Mouse (Mus musculus): Measurements from ENCODE around the gene Nr4a1.

Gene Nr4a1

DNA sequence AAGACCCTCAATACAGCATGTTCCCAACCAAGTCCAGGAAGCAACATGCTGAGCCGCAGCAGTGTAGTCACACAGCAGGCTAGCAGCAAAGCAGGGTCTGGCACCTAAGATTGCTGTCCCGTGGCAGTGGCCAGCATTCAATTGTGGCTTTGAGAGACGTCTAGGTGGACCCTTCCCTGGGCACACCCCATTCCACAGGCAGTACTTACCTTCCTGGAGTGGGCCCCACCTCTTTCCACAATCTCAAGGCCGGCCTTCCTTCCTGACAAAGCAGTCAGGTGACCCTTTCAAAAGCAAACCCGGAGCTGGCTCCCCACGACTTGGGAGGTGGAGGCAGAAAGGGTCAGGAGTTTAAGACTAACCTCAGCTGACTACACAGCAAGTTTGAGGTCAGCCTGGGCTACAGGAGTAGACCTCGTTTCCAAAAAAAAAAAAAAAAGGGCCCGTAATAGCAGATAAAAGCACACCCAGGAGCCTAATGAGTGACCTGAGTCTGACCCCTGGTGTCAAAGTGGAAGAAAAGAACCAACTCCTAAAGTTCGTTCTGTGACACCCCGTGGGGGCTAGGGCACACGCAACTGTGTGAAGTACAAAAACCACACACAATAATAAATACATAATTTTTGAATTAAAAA lies 20.3 kb upstream of the Nr4a1 start:
- ATAC-seq (ENCODE audit: low TSS enrichment): no peak

DNA sequence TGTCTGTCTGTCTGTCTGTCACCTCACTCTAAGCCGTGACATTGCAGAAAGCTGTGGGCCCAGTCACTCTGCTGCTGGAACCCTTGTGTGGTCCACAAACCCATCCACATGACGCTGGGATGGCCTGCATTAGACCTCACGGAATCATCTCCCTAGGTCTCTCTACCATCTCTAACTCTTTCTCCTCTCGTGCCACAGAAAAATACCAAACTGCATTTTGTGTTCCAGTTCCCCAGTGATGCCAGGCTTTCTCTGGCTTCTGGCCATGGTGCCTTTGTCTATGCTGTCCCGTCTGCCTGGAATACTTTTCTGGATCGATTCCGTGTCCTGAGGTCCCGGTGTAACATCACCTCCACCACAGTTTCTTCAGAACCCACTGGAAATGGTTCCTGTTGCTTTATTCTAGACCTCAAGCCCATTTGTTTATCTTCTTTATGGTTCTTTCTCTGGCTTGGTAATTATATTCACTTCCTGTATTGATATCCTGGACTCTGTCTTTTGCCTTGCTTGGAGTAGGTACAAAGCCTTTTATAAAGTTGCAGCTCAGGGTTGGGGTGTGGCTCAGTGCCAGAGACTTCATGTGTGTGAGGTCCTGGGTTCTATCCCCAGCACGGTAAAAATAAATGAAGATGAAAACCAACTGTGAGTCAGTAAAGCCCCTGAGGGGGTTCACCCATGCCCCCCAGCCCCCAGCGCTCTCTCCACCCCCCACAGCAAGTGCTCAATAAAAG lies 19.3 kb upstream of the Nr4a1 start:
- ATAC-seq (ENCODE audit: low TSS enrichment): no peak

GRCm38 (mm10) chr15:101235342-101235698 lies 18.7 kb upstream of the Nr4a1 start:
- 0 out of 2 replicates have a peak, but pooled peaks have one; percentile 6 for ATAC-seq (ENCODE audit: low TSS enrichment)

DNA sequence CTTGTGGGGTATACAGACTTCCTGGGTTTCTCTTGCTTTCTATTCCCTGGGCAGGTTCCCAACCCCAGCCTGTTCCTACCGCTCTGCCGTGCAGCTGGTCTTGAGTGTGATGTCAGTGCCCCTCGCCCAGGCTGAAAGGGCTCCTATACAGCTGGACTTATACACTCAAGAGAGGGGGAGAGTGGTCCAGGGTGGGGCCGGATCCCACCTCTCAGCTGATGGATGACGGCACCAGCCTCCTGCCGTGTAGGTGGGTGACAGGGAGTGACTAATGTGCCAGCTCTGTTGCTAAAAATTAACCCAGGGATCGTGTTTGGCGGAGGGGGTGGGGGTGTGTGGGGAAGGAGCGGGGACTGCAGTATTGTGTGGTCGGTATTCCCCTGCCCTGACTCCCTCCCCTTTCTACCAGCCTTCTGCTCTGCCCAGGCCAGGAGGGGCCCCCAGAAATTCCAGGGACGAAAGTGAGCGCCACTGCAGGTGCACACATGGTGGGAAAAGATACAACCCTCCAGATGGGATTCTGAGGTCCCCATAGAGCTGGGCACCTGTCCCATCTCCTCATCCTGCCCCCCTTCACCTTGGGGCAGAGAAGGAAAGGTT lies 18.2 kb upstream of the Nr4a1 start:
- peak; percentile 39 for ATAC-seq (ENCODE audit: low TSS enrichment)

- ATAC-seq (ENCODE audit: low TSS enrichment): no peak
Observed at GRCm38 (mm10) chr15:101236878-101237277, 17.2 kb upstream of the Nr4a1 start.

DNA sequence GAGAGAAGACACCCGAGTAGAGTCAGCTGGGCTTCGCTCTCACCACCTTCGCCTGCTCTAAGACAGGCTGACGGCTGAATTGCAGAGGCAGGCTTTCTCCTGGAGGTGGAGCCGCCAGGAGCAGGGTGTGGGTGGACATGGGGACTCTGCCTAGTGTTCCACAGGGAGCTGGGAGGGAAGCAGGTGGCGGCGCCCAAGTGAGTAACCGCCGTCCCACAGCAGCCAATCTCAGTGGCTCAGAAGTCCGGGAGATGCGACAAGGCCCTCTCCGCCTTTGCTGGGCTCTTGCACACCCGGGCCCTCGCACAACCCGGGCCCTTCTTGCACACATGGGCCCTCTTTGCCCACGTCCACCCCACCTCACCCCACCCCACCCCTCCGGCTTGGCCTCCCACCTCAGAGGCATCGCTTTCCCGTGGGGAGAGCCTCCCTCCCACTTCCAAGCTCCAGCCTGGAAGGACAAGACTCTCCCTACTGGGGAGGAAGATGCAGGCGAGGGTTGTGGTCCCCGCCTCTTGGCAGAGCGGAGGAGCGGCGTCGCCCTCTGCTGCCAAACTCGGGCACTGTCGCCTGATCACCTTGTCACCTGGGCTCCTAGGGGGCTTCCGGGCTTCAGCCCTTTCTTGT lies 15.1 kb upstream of the Nr4a1 start:
- ATAC-seq (ENCODE audit: low TSS enrichment): peak; percentile 69

DNA sequence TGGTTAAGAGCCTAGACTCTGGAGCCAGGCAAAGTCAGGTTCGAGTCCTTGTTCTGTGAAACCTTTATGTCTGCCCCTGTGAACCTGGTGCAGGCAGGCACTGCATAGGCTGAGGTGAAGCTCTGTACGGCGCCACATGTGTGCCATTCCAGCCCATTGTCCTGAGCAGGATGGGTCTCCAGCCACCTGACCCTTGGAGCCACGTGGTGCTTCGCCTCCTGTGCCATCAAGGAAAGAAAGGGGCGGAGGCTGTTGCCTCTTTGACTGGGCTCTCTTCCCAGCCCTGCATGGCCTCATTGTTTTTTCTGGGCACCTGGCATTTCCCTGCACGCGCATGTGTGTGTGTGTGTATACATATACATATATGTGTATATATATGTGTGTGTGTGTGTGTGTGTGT lies 14.2 kb upstream of the Nr4a1 start:
- no peak for ATAC-seq (ENCODE audit: low TSS enrichment)

DNA sequence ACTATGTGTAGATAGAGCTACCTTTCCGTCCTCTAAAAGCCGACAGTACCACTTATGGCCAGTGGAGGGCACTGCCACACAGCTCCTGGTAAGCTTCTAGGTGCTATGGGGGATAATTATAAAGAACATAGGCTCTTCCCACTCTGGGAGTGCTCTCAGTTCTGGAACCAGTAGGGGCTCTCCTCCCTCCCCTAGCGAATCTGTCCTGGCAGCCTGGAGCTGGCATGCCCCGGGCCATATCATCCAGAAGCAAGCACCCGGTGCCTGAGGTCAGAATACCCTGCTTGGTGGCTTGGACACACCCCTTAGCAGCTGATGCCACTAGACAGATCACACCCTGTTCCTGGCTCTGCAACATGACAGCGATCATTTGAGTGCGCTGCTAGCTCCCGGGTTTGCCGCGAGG lies 13.3 kb upstream of the Nr4a1 start:
- ATAC-seq (ENCODE audit: low TSS enrichment): peak; percentile 64

DNA sequence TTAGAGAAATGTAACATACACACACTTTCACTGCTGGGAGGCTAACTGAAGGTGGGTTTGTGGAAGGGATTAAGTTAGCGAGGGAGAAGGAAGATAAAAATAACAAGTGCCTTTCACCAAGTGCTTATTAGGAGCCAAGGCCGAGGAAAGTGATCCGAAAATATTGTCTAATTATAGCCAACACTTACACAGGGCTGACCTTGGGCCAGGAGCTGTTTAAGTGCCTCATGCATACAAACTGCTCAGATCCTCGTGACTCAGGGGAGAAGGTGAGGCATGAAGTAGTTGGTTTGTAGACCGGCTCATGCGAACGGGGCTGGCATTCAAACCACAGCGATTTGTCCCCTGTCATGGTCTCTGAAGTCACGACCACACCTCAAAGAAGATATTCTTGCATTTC lies 12.8 kb upstream of the Nr4a1 start:
- no peak for ATAC-seq (ENCODE audit: low TSS enrichment)

DNA sequence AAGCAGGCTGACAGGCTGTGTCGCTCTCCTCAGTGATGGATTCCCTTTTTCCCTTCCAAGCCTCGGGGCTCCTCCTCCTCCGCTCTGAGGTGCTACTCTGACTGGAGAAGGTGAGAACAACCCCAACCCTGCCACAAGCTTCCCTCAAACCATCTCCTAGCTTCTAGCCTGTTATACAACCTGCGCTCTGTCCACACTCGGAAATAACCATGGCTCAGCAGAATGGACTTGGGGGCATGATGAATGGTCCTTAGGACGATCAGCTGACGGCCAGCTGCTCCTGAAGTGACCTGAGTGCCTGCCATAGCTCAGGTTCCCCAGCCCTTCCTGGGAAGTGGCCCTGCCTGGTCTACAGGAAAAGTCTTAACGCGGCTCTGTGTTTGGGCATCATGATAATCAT lies 12.2 kb upstream of the Nr4a1 start:
- no peak for ATAC-seq (ENCODE audit: low TSS enrichment)

DNA sequence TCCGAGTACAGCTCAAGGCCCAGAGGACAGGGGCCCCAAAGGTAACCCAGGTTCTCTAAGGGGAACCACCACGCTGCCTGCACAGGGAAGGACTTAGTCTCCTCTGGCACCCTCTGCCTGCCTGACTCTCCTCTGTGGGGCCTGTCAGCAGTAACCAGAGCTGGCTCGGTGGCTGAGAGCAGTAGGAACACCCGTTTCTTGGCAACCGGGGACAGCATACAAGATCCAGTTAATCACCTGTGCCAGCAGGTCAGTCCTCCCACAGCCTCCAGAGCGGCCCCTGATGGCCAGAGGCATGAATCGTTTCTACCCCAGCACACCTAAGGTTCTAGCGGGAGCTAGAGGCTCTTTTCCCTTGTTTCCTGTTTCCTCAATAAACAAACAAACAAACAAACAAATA lies 11.4 kb upstream of the Nr4a1 start:
- ATAC-seq (ENCODE audit: low TSS enrichment): no peak

- no peak for ATAC-seq (ENCODE audit: low TSS enrichment)
Observed at GRCm38 (mm10) chr15:101244012-101244411, 10.1 kb upstream of the Nr4a1 start.

GRCm38 (mm10) chr15:101246231-101247154 lies 7.6 kb upstream of the Nr4a1 start:
- ATAC-seq (ENCODE audit: low TSS enrichment): peak; percentile 95

DNA sequence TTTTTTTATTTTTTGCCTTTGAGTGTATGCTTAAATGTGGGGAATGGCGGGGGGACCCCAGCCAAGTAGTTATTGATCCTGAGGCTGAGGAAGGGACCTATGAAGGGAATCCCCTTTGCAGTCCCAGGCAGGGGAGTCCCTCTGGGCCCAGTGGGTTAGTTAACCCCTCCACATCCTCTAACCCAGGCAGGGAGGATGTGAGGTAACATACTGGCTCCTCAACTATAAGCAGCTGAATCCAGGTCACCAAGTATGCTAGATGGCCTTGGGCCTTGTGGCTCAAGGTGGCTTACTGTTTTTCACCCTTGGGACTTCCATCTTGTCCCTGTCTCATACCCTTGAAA lies 6.9 kb upstream of the Nr4a1 start:
- ATAC-seq (ENCODE audit: low TSS enrichment): no peak

GRCm38 (mm10) chr15:101248029-101248710 lies 5.9 kb upstream of the Nr4a1 start:
- ATAC-seq (ENCODE audit: low TSS enrichment): no peak

DNA sequence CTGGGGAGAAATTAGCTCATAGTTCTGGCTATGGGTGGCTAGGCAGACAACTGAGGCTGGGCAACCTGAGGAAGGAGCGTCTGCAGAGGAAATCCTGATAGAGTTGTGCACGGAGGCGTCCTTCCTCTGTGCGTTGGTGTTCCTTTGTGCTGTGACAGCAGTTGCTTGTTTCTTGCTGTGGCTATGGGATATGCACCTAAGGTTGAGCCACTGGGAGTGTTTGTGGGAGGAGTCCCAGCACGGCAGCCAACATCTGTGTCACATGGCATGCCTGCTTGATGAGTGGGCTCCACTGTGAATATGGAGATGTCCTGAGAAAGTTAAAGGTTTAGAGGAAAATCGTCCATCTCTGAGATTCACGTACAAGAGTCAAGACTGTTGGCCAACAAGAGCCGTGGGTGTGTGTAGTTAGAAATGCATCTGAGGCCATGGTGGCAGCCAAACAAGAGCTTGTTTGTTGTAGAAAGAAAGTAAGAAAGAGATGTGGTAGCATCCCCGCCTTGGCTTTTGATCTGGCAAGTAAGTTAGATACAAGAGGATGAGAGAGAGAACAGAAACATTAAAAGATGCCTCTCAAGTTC lies 3.8 kb upstream of the Nr4a1 start:
- no peak for ATAC-seq (ENCODE audit: low TSS enrichment)

- no peak for ATAC-seq (ENCODE audit: low TSS enrichment)
Observed at GRCm38 (mm10) chr15:101251930-101252329, 2.1 kb upstream of the Nr4a1 start.

- no peak for ATAC-seq (ENCODE audit: low TSS enrichment)
Observed at GRCm38 (mm10) chr15:101252614-101253013, 1.5 kb upstream of the Nr4a1 start.

GRCm38 (mm10) chr15:101253563-101253885 lies 545 bp upstream of the Nr4a1 start:
- no peak for ATAC-seq (ENCODE audit: low TSS enrichment)

DNA sequence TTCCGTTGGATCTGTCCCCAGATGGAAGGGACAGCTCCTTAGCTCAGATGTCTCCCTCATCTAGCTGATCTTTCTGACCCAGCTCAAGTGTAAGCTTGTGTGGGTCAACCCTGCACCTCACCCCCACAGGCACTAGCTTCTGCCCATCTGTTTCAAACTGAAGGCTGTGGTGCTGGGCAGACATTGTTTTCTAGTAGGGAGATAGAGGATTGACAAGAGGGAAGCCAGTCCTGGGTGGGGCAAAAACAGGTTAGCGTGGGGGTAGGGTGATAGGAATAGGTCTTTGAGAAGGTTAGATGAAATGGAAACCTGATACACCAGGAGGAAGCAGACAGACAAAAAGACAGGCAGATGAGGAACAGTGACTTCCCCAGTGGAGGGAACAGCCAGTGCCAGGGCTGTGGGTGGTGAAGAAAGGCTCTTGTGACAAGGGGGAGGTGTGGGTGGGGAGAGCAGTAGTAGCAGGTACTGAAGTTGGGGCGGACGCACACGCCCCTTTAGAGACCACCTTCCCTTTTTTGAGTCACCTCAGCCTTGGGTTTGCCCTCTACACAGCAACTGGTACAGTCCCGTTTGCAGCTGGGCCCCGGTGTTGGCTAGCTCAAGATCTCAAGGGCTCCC lies 1.9 kb downstream of the Nr4a1 start:
- ATAC-seq (ENCODE audit: low TSS enrichment): no peak
